ENCODE assay signal across 9 mouse cellular contexts in genomic region chr16:18705028-18705648, GRCm38 (mm10).
DNase-seq lines count a peak whose midpoint lies in the region; ATAC-seq and TF ChIP-seq lines count a peak whose summit lies in the region.
"Had no signal": no experiment of that assay in that cellular context is flagged by ENCODE, and none has a peak within 500 bp of the region (broad histone marks: within the 10 kb centered on the region; RNA-seq: fewer than 3 reads in every experiment).

No protein-coding gene starts in this region.

- no peak for DNase-seq in spleen, adult 2 months (ENCODE audit: low read depth in 1 of 2, low spot score in 2 of 2)
- no peak for DNase-seq in spleen, adult 18-20 months
- DNase-seq in kidney, postnatal 10 days = peak; percentile 61
- no peak for DNase-seq in layer of hippocampus, adult 9-11 months
- no peak for DNase-seq in liver, embryonic 11.5 days (ENCODE audit: low spot score)
- DNase-seq: liver, embryonic 13.5 days had no signal

- peak overlapping the region; percentile 3; the same call in 1 of the 2 replicates for H3K27ac ChIP-seq in spleen, adult 2 months (ENCODE audit: insufficient read depth, low read length)
- H3K27ac ChIP-seq in heart, embryonic 13.5 days (replicated peaks) = peak overlapping the region; percentile 53; the same call in 1 of the 2 replicates
- no peak overlapping the region; the same call in 1 of the 2 replicates for H3K27ac ChIP-seq in stomach, embryonic 15.5 days
- H3K27ac ChIP-seq in liver, embryonic 11.5 days (ENCODE audit: low read depth, low read length) = no peak overlapping the region
- no peak overlapping the region for H3K27ac ChIP-seq in midbrain, embryonic 16.5 days (ENCODE audit: low read length)
- H3K27ac ChIP-seq: liver, embryonic 13.5 days had no signal

- H3K27me3 ChIP-seq in spleen, adult 2 months (ENCODE audit: control insufficient read depth, insufficient read depth, low read length) = no peaks in the 10 kb centered on the region
- 0 out of 2 replicates have a peak, but pooled peaks cover 4% of the 10 kb centered on the region for H3K27me3 ChIP-seq in heart, embryonic 13.5 days (replicated peaks)
- H3K27me3 ChIP-seq in stomach, embryonic 15.5 days (replicated peaks) = no peaks in the 10 kb centered on the region
- no peaks in the 10 kb centered on the region for H3K27me3 ChIP-seq in liver, embryonic 11.5 days (replicated peaks; ENCODE audit: control insufficient read depth, insufficient read depth, low read length)
- H3K27me3 ChIP-seq in midbrain, embryonic 16.5 days (ENCODE audit: control insufficient read depth, insufficient read depth, low read depth, low read length) = no peaks in the 10 kb centered on the region
- H3K27me3 ChIP-seq: liver, embryonic 13.5 days had no signal

- H3K9me3 ChIP-seq in heart, embryonic 13.5 days = no peaks in the 10 kb centered on the region
- H3K9me3 ChIP-seq in stomach, embryonic 15.5 days = no peaks in the 10 kb centered on the region
- no peaks in the 10 kb centered on the region for H3K9me3 ChIP-seq in liver, embryonic 11.5 days (ENCODE audit: control insufficient read depth, low read length)
- H3K9me3 ChIP-seq in midbrain, embryonic 16.5 days (replicated peaks; ENCODE audit: control insufficient read depth, low read length, poor library complexity, severe bottlenecking) = no peaks in the 10 kb centered on the region
- H3K9me3 ChIP-seq: liver, embryonic 13.5 days had no signal

- H3K4me2 ChIP-seq in heart, embryonic 13.5 days = no peak overlapping the region
- no peak overlapping the region for H3K4me2 ChIP-seq in stomach, embryonic 15.5 days
- H3K4me2 ChIP-seq in liver, embryonic 11.5 days = no peak overlapping the region
- no peak overlapping the region for H3K4me2 ChIP-seq in midbrain, embryonic 16.5 days (ENCODE audit: low read length)
- H3K4me2 ChIP-seq: liver, embryonic 13.5 days had no signal

- TF ChIP-seq POLR2A in spleen, adult 2 months (IDR thresholded peaks at IDR 0.05; ENCODE audit: low read depth, low read length) = no peak

- no peaks in the 10 kb centered on the region for H3K36me3 ChIP-seq in spleen, adult 2 months (ENCODE audit: control insufficient read depth, insufficient read depth, low read length)
- no peaks in the 10 kb centered on the region for H3K36me3 ChIP-seq in heart, embryonic 13.5 days
- H3K36me3 ChIP-seq in stomach, embryonic 15.5 days = no peaks in the 10 kb centered on the region
- H3K36me3 ChIP-seq in liver, embryonic 11.5 days (ENCODE audit: control insufficient read depth, insufficient read depth, low read length) = no peaks in the 10 kb centered on the region
- no peaks in the 10 kb centered on the region for H3K36me3 ChIP-seq in midbrain, embryonic 16.5 days (ENCODE audit: control insufficient read depth, insufficient read depth, low read length)
- H3K36me3 ChIP-seq: liver, embryonic 13.5 days had no signal

- H3K4me3 ChIP-seq in spleen, adult 2 months (ENCODE audit: extremely low read depth, insufficient read depth, insufficient read length) = no peak overlapping the region
- H3K4me3 ChIP-seq in heart, embryonic 13.5 days = no peak overlapping the region
- H3K4me3 ChIP-seq in stomach, embryonic 15.5 days (replicated peaks) = no peak overlapping the region
- no peak overlapping the region for H3K4me3 ChIP-seq in liver, embryonic 11.5 days (ENCODE audit: low read depth, low read length)
- H3K4me3 ChIP-seq in midbrain, embryonic 16.5 days (ENCODE audit: low read depth, low read length) = no peak overlapping the region
- H3K4me3 ChIP-seq: liver, embryonic 13.5 days had no signal

- no peaks in the 10 kb centered on the region for H3K4me1 ChIP-seq in spleen, adult 2 months (ENCODE audit: control insufficient read depth, insufficient read depth, insufficient read length)
- H3K4me1 ChIP-seq in heart, embryonic 13.5 days = peaks cover 17% of the 10 kb centered on the region
- peaks cover 6% of the 10 kb centered on the region; the same call in 1 of the 2 replicates for H3K4me1 ChIP-seq in stomach, embryonic 15.5 days
- H3K4me1 ChIP-seq in liver, embryonic 11.5 days (replicated peaks; ENCODE audit: control insufficient read depth, insufficient read depth, low read length) = no peaks in the 10 kb centered on the region
- H3K4me1 ChIP-seq in midbrain, embryonic 16.5 days (ENCODE audit: control insufficient read depth, insufficient read depth, low read length) = no peaks in the 10 kb centered on the region
- H3K4me1 ChIP-seq: liver, embryonic 13.5 days had no signal

- WGBS in spleen, adult 2 months = 39% methylated on average over 9 of the region's 9 CpGs
- 55% methylated on average over 9 of the region's 9 CpGs for WGBS in heart, embryonic 13.5 days
- WGBS in stomach, embryonic 15.5 days = 35% methylated on average over 9 of the region's 9 CpGs
- WGBS in liver, embryonic 11.5 days = 63% methylated on average over 9 of the region's 9 CpGs
- 71% methylated on average over 9 of the region's 9 CpGs for WGBS in midbrain, embryonic 16.5 days

- ATAC-seq in heart, embryonic 13.5 days (ENCODE audit: extremely low read depth, insufficient number of reproducible peaks, low FRiP score, low TSS enrichment) = no peak
- 0 out of 2 replicates have a peak, but pooled peaks have one; percentile 28 for ATAC-seq in stomach, embryonic 15.5 days (ENCODE audit: insufficient read depth, low FRiP score, low read depth)
- ATAC-seq in liver, embryonic 11.5 days (replicated peaks; ENCODE audit: low FRiP score) = no peak
- no peak for ATAC-seq in midbrain, embryonic 16.5 days

- no peak overlapping the region for H3K9ac ChIP-seq in heart, embryonic 13.5 days
- no peak overlapping the region for H3K9ac ChIP-seq in stomach, embryonic 15.5 days
- H3K9ac ChIP-seq in liver, embryonic 11.5 days (ENCODE audit: low read depth, low read length) = no peak overlapping the region
- no peak overlapping the region for H3K9ac ChIP-seq in midbrain, embryonic 16.5 days (ENCODE audit: low read depth, low read length)
- H3K9ac ChIP-seq: liver, embryonic 13.5 days had no signal

- TF ChIP-seq CTCF in spleen, adult 2 months (IDR thresholded peaks at IDR 0.05; ENCODE audit: extremely low read depth, insufficient read depth, insufficient read length, insufficient replicate concordance) = no peak

Comparison
In these comparisons a context has a peak if more than half of its experiments do, and no peak if none do; other contexts are left out.
1. H3K27ac ChIP-seq: peak in spleen, adult 2 months (single experiment) and heart, embryonic 13.5 days (single experiment); none in stomach, embryonic 15.5 days (single experiment), liver, embryonic 11.5 days (single experiment) and midbrain, embryonic 16.5 days (single experiment).